Mouse (Mus musculus): Measurements from ENCODE around the gene Nkx2-9. TPM values are rescaled to one million over a fixed set of nuclear protein-coding genes. Genes with fewer than 3 reads are reported as not detected.

The Nkx2-9 gene
- not detected for total RNA-seq (2021)

DNA sequence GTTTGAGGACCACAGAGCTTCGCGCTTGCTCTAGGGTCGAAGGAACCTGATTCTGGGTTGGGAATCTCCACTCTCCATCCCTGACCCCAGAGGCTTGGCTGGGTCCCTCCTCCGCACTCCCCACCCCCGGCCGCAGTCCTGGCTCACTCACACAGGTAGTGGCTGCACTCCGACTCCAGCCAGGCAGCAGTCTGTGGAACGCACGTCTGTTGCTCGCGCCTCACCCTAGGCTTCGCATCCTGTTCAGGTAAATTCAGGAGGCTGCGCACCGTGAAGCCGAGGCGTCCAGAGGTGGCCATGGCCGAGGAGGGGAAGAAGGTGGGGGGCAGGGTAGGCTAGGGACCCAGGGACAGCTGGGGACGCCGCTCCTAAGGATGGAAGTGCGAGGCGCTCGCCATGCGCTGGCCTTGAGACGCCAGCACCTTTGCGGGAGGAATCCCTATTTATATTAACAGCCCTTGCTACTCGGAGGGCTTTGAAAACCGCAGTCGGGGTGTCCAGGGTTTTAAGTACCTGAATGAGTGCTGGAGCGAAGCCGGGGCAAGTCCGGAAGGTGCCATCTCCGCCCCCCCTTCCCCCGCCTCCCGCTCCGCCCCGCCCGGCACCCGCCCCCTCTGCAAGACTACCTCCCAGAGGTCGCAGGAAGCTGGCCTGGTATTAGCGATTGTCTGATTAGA is at the start of gene Nkx2-9:
Gene Nkx2-9 (minus strand): TSS at position 524 of the 677 bp plus-strand sequence.
- DNase-seq, result no peak

DNA sequence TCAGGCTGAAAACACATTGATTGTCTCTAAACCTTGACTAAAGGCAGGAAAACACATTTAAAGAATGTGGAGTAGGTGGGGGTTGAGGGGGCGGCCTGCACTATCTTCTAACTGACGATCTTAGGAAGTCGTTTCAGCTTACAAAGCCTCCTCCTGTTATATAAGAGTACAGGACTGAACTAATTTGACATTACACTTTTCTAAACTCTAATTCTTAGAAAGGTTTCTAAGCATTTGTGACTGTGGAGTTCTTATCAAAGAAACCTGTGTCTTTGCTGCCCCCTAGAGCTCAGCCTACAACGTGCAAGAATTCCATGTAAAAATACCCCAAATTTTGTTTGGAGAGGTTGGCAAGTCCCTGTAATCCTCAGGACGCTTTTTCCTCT is 24.1 kb upstream of the Nkx2-9 start:
- peak; percentile 61 for DNase-seq

DNA sequence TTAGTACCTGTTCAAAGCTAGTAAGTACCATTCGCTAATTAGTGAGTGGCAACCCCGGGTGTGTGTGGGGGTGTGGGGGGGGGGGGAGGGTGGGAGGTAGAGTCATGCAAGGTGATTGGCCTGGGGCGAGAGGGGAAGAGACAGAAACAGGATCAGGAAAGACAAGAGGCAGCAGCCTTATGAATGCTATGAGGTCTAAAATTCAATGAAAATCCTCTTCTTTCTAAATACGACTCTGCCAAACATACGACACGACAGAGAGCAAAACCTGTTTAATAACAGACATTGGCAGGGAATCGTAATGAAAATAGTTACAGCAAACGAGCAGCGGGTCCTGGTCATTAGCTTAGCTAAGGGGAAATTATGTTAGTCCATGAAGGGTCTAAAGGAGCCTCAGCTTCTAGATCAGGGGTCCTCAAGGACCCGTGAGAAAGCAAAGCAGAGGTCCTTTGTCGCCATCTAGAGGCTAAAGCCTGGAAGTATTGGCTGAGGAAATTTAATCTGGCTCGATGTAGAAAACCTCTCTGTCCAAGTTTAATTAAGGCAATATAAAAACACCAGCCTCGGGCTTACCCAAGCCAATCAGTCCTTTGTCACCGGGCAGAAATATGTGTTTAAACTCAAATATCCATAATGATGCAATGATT is 23.6 kb upstream of the Nkx2-9 start:
- peak; percentile 41 for DNase-seq

DNA sequence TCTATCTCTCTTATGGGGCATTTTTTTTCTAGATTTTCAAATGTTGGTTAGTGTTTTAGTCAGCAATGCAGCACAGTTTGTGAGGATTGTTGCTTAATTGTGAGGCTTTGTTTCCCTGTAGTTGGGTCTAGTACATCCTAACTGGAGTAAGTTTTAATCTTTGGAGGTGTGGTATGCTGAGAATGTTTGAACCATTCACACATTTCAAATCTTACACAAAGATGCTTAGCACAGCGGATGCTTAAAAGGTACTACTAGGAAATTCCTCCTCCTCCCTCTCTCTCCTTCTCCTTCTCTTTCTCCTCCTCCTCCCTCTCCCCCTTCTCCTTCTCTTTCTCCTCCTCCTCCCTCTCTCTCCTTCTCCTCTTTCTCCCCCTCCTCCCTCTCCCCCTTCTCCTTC is 3.0 kb upstream of the Nkx2-9 start:
- no peak for DNase-seq

DNA sequence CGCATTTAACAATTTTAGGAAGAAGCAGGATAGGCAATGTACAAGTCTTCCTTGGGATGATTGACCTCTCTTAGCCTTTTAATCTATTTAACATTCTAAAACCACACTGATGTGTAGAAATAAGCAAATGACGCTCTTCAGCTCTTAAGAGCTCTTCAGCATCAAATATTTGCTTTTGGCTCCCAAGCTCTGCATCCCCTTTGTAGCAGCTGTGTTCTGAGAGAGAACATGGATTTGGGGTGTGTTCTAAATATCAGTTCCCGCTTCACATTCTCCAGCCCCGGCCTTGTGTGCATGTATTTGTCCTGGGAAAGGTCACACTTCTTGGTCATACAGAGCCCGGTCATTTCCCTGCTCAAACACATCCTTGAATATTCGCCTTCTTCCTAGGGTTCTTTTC is 2.3 kb upstream of the Nkx2-9 start:
- no peak for DNase-seq

DNA sequence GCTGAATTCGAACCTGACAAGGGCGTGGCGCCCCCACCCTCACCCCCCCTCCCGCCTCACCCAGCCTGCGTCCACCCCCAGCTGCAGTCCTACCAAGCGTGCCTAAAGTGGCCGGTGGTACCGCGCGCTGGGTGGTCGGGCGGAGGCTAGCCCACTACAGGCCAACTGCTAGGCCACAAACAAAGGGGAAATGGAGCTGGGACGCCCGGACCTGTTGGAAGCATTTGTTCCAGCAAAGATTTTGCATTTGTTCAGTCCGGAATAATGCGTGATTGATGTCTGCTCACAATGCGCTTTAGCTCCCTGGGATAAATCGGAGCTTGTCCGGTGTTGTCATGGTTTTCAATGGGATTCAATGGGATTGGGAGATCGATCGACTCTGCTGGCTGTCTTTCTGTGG is 1.4 kb upstream of the Nkx2-9 start:
- no peak for DNase-seq

DNA sequence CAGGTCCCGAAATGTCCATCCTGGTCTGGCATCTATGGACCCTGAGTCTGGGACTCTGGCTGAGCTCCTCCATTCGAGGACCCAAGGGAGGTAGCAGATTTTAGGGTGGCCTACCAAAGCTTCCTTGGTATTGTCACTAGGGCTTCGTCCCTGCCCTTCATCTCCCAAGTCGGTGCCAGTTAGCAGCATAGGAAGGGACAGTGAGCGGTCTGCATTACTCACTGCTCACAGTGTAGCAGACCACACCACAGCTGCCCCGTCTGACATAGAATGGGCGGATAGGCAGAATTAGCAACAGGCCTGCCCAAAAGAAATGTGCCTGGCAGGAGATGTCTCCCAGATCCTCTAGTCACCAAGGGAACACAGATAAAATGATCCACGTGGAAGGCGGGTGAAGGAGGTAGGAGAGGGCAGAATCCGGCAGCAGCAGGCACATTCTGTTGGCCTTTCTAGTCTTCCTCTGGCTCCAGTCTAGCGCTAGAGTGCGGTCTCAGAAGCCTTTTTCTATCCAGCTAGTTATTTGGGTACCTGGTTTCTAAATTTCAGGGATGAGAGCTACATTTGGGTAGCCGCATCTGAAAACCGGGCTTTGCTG is 929 bp upstream of the Nkx2-9 start:
- DNase-seq, result no peak

DNA sequence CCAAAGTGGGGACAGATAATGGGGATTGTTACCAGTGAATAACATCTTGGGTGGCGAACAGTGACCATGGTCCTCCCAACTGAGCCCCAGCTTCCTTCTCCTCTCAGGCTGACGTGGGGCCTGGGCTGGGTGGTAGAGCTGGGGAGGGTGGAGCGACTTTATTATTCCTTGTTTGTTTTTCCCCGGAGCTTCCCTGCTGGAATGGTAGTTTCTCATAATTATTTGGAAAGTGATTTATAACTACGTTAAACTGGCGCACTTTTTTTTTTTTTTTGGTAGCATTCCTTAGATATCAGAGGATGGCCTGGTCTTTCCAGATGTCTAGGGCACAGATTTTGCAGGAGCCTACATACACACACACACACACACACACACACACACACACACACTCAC is 350 bp upstream of the Nkx2-9 start:
- DNase-seq, result no peak

DNA sequence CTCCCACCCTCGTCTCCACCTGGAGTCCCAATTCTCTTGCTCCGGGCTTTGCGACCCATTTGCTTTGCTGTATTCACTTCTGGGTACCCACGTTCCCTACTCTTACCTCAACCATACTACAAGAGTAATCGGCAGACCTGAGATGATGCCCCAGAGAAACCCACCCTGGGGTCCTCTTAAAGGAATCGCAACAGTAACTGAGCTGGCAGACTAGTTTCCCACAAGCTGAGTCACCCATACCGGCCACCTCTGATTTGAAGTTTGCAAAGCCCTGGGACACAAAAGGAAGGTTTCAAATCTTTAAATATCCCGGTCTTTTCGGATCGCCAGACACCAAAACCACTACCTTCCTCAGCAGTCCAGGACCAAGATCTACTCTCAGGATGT is 742 bp downstream of the Nkx2-9 start:
- DNase-seq, result no peak

DNA sequence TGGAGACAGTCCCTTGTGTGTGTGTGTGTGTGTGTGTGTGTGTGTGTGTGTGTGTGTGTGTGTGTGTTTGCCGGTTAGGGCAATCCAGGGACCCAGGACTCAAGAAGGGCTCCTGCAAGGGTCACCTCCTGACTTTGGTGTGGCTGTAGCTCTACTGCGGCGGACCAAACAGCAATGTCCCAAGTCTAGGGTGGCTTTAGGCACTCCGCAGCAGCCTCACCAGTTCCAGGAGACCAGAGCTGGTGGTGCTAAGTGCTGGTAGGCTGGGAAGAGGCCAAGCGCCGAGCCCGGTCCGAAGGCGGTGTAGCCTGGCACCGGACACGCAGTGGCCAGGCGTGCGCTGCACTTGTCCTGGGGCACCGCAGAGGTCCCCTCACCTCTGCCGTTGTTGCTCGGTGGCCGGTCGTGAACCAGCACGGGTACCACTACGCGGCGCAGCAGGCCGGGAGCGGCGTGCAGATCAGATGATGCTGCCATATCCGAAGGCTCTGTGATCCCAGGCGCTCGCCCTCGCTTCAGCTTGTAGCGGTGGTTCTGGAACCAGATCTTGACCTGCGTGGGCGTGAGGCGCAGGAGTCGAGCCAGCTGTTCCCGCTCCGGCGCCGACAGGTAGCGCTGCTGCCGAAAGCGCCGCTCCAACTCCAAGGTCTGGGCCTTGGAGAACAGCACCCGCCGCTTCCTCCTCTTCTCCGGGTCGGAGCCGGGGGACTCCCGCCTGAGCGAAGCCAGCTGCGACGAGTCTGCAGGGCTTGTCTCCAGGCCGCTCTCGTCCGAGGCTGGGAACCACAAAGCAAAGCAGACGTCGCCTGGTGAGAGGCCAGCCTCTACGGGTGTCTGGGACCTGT is 1.4 kb downstream of the Nkx2-9 start:
- peak; percentile 28 for DNase-seq

DNA sequence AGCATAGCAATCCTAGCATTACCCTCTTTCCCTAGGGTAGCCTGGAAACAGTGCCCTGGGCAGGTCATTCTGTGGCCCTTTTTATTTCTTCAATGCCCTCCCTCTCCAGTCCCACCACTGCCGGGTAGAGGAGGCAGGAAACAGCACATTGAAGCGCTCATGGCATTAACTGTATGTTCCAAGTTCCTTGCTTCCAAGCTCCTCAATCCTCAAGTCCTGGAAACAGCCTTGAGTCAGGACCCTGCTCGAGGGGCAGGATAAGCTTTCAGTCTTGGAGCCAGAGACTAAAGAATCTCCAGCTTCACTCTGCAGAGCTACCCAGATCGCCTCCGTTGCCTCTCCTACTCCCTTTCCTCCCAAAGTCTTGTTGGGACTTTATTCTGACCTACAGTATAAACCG is 2.2 kb downstream of the Nkx2-9 start:
- no peak for DNase-seq

DNA sequence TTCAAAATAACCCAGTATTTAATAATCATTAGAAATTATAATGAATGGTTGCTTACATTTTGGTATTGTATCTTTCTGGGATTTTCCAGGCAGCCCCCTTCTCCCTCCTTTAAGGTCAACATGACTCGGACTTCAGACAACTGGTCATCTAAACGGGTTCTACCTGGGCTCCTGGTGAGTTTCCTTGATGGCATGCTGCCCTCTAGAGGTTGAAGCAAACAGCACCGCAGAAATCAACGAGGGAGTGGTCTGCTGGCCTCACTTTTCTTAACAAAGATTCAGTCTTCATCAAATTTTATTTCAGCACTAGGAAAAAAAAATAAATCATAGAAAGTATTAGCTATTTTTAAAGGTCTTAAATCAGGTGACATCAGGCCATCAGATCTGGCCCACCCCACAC is 21.4 kb downstream of the Nkx2-9 start:
- DNase-seq, result peak; percentile 23

DNA sequence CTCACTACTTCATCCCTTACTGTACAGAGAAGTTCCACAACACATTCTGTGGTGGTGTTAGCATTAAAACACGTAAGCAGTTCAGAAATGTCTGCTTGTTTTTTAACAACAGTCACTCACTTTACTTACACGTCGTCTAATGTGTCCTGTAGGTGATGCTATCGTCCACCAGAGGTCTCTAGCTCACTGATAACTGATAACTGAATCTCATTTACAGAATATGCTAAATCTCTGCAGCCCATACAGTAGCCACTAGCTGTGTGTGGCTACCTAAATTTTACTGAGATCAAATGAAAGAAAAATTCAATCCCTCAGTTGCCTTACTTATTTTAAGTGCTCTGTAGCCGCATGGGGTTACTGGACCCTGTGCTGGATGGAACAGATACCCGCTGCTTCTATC is 25.3 kb downstream of the Nkx2-9 start:
- DNase-seq, result no peak

Other genes with a start within 250 kb of the Nkx2-9 start
- gene Nkx2-1, start 76.4 kb downstream of the Nkx2-9 start, total RNA-seq (2021), result not detected
- under 1 TPM; 0.12 to 0.20 TPM for gene Pax9, start 78.5 kb upstream of the Nkx2-9 start, total RNA-seq (2021)